Mouse (Mus musculus): ENCODE measurements around the gene Lrch1. TPM values are rescaled to one million over a fixed set of nuclear protein-coding genes. Genes with fewer than 3 reads are reported as not detected.
A peak's percentile ranks its signal among the peaks of the same experiment; 100 is the strongest.

Gene Lrch1
- polyA plus RNA-seq, 2 experiments: 2.7 to 3.4 TPM

- DNase-seq (ENCODE audit: low read depth in 3 of 3, low spot score in 3 of 3) (no peak), ATAC-seq (ENCODE audit: insufficient read depth) (peak; percentile 26; the same call in 1 of the 2 replicates)
- Histone ChIP-seq H3K4me3 (ENCODE audit: insufficient read depth in 1 of 2, low read depth in 2 of 2, low read length in 2 of 2) (peak overlapping the region in 1 of 2 experiments; percentile 64; a peak in 2 of 4 replicates), H3K27me3 (ENCODE audit: control insufficient read depth, insufficient read depth, low read length) (peaks cover 2% of the 10 kb centered on the region; the same call in 1 of the 2 replicates), H3K4me2 (ENCODE audit: low read depth) (peak overlapping the region; percentile 62), H3K36me3 (replicated peaks; ENCODE audit: control insufficient read depth, insufficient read depth, low read depth) (no peaks in the 10 kb centered on the region), H3K27ac (no peak overlapping the region), H3K9me3 (ENCODE audit: control insufficient read depth, low read length) (no peaks in the 10 kb centered on the region), H3K4me1 (replicated peaks; ENCODE audit: control insufficient read depth in 2 of 2, insufficient read depth in 2 of 2, low read length in 1 of 2) (peaks cover 18 to 19% of the 10 kb centered on the region in 2 experiments), H3K9ac (replicated peaks) (no peak overlapping the region; the same call in 1 of the 2 replicates)
- WGBS (ENCODE audit: insufficient replicate concordance): 25% methylated on average over 14 of the region's 14 CpGs
- TF ChIP-seq EP300 (IDR thresholded peaks at IDR 0.05; ENCODE audit: low read depth): no peak
- peak; percentile 79 for TF ChIP-seq CTCF (IDR thresholded peaks at IDR 0.05; ENCODE audit: low read depth)
Measured at GRCm38 (mm10) chr14:74948426-74949240, 957 bp upstream of the Lrch1 start.

GRCm38 (mm10) chr14:74948014-74948396, 329 bp upstream of the Lrch1 start:
- ATAC-seq (ENCODE audit: insufficient read depth) (no peak), DNase-seq (ENCODE audit: low read depth in 3 of 3, low spot score in 3 of 3) (no peak)
- H3K9me3 ChIP-seq (ENCODE audit: control insufficient read depth, low read length): no peaks in the 10 kb centered on the region
- H3K9ac ChIP-seq (replicated peaks): peak overlapping the region; percentile 77
- WGBS (ENCODE audit: insufficient replicate concordance): 17% methylated on average over 13 of the region's 13 CpGs
- no peak overlapping the region for H3K27ac ChIP-seq
- H3K4me1 ChIP-seq (replicated peaks; ENCODE audit: control insufficient read depth in 2 of 2, insufficient read depth in 2 of 2, low read length in 1 of 2): peaks cover 18 to 19% of the 10 kb centered on the region in 2 experiments
- H3K27me3 ChIP-seq (ENCODE audit: control insufficient read depth, insufficient read depth, low read length): no peaks in the 10 kb centered on the region
- peak overlapping the region; percentile 62 for H3K4me2 ChIP-seq (ENCODE audit: low read depth)
- H3K36me3 ChIP-seq (replicated peaks; ENCODE audit: control insufficient read depth, insufficient read depth, low read depth): no peaks in the 10 kb centered on the region
- H3K4me3 ChIP-seq (ENCODE audit: insufficient read depth in 1 of 2, low read depth in 2 of 2, low read length in 2 of 2): peak overlapping the region; percentile 64 to 80
- TF ChIP-seq CTCF (IDR thresholded peaks at IDR 0.05; ENCODE audit: low read depth) (no peak), EP300 (IDR thresholded peaks at IDR 0.05; ENCODE audit: low read depth) (no peak)

DNA sequence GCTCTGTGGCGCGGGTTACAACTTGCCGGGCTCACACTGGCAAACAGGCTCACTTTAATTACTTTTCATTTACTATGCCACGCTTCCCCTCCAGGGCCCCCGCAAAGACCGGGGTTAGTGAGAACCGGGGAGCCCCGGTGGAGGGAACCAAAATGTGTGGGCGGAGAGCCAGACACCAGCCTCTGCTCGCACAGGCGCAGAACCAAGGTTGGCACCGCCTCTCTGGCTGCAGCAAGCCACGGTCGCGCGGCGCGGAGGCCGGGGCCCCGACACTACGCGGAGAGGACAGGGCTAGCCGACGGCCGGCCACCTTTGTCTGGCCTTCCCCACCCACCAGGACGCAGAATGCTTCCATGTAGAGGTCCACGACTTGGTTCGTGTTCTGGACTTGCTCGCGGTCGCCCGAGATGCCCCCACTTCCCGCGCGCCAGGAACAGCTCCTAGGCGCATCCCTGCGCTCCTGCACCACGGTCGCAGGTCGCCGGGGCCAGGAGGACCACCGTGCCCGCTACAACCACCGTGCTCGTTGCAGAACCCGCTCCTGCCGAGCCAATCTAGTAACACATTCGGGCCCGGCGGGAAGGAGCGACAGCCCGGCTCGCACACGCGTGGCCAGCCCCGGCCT, 813 bp downstream of the Lrch1 start:
- Histone ChIP-seq H3K27me3 (ENCODE audit: control insufficient read depth, insufficient read depth, low read length) (no peaks in the 10 kb centered on the region), H3K4me1 (replicated peaks; ENCODE audit: control insufficient read depth in 2 of 2, insufficient read depth in 2 of 2, low read length in 1 of 2) (peaks cover 18 to 19% of the 10 kb centered on the region in 2 experiments), H3K9ac (replicated peaks) (peak overlapping the region; percentile 77), H3K9me3 (ENCODE audit: control insufficient read depth, low read length) (no peaks in the 10 kb centered on the region), H3K36me3 (replicated peaks; ENCODE audit: control insufficient read depth, insufficient read depth, low read depth) (no peaks in the 10 kb centered on the region), H3K27ac (no peak overlapping the region), H3K4me3 (ENCODE audit: insufficient read depth in 1 of 2, low read depth in 2 of 2, low read length in 2 of 2) (peak overlapping the region; percentile 64 to 80), H3K4me2 (ENCODE audit: low read depth) (peak overlapping the region; percentile 62)
- peak in 2 of 3 experiments; percentile 50 to 59 for DNase-seq (ENCODE audit: low read depth in 3 of 3, low spot score in 3 of 3)
- peak; percentile 77 for ATAC-seq (ENCODE audit: insufficient read depth)
- TF ChIP-seq EP300 (IDR thresholded peaks at IDR 0.05; ENCODE audit: low read depth) (no peak), CTCF (IDR thresholded peaks at IDR 0.05; ENCODE audit: low read depth) (no peak)
- under 1% methylated on average over 56 of the region's 56 CpGs for WGBS (ENCODE audit: insufficient replicate concordance)

DNA sequence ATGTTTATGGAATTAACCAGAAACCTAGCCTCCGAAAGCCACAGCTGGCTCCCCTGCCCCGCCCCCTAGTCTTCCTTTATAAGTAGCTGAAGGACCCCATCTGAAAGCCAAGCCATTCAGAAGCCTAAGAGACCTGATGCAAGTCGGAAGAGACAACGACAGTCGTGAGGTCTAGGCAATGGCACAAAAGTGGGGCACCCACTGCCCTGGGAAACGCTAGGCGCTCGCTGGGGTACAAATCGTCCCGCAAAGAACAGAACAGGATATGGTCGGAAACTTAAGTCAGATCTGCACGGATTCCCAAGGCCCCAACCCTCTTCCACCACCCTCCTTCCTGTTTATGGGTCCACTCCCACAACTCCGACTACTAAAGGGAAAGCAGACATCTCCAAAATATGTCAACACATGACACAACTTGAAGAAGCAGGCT, 1.3 kb downstream of the Lrch1 start:
- DNase-seq (ENCODE audit: low read depth in 3 of 3, low spot score in 3 of 3) (no peak), ATAC-seq (ENCODE audit: insufficient read depth) (peak; percentile 6)
- no peaks in the 10 kb centered on the region for H3K27me3 ChIP-seq (ENCODE audit: control insufficient read depth, insufficient read depth, low read length)
- H3K4me2 ChIP-seq (ENCODE audit: low read depth): peak overlapping the region; percentile 62
- peak overlapping the region; percentile 77 for H3K9ac ChIP-seq (replicated peaks)
- WGBS (ENCODE audit: insufficient replicate concordance): 4% methylated on average over 13 of the region's 13 CpGs
- H3K4me3 ChIP-seq (ENCODE audit: insufficient read depth in 1 of 2, low read depth in 2 of 2, low read length in 2 of 2): peak overlapping the region; percentile 64 to 80
- no peaks in the 10 kb centered on the region for H3K36me3 ChIP-seq (replicated peaks; ENCODE audit: control insufficient read depth, insufficient read depth, low read depth)
- TF ChIP-seq CTCF (IDR thresholded peaks at IDR 0.05; ENCODE audit: low read depth): no peak
- no peak for TF ChIP-seq EP300 (IDR thresholded peaks at IDR 0.05; ENCODE audit: low read depth)
- H3K27ac ChIP-seq: no peak overlapping the region
- peaks cover 18 to 19% of the 10 kb centered on the region in 2 experiments for H3K4me1 ChIP-seq (replicated peaks; ENCODE audit: control insufficient read depth in 2 of 2, insufficient read depth in 2 of 2, low read length in 1 of 2)
- no peaks in the 10 kb centered on the region for H3K9me3 ChIP-seq (ENCODE audit: control insufficient read depth, low read length)

All from liver, embryonic 14.5 days (tissue).